Mouse (Mus musculus) cerebellum, adult (tissue): Measurements from ENCODE around the gene Chrna1.
A peak's percentile ranks its signal among the peaks of the same experiment; 100 is the strongest.
"Not testable (repeated sequence)": the region's sequence is repeated elsewhere in the genome, so short reads cannot be mapped to it uniquely, and the experiment has no call there.

Experiments
- ATAC-seq: cut with Nextera tagmentation; 2 replicates; pipeline ENCODE4 v1.9.2; 2017; ENCODE audit warnings: mild to moderate bottlenecking, moderate library complexity, mixed read lengths; ENCODE audit not compliant: insufficient number of reproducible peaks, low FRiP score, low TSS enrichment

Chrna1 gene

GRCm38 (mm10) chr2:73560899-73561664 is 19.1 kb downstream of the Chrna1 start:
- 0 out of 2 replicates have a peak, but pooled peaks have one; percentile 31 for ATAC-seq

- ATAC-seq: no peak
Measured at GRCm38 (mm10) chr2:73560445-73560844, 19.7 kb downstream of the Chrna1 start.

- no peak for ATAC-seq
Measured at GRCm38 (mm10) chr2:73557956-73558355, 22.2 kb downstream of the Chrna1 start.

- ATAC-seq: not testable (repeated sequence)
Measured at GRCm38 (mm10) chr2:73557061-73557460, 23.1 kb downstream of the Chrna1 start.

- no peak for ATAC-seq
Measured at GRCm38 (mm10) chr2:73554389-73554788, 25.7 kb downstream of the Chrna1 start.

GRCm38 (mm10) chr2:73552926-73553325 is 27.2 kb downstream of the Chrna1 start:
- ATAC-seq: no peak

- no peak for ATAC-seq
Measured at GRCm38 (mm10) chr2:73550725-73551124, 29.4 kb downstream of the Chrna1 start.

- no peak for ATAC-seq
Measured at GRCm38 (mm10) chr2:73548542-73548941, 31.6 kb downstream of the Chrna1 start.

- ATAC-seq: no peak
Measured at GRCm38 (mm10) chr2:73547256-73547655, 32.9 kb downstream of the Chrna1 start.

GRCm38 (mm10) chr2:73545556-73545955 is 34.6 kb downstream of the Chrna1 start:
- no peak for ATAC-seq

GRCm38 (mm10) chr2:73540450-73541162 is 39.5 kb downstream of the Chrna1 start:
- ATAC-seq: no peak

GRCm38 (mm10) chr2:73539697-73540096 is 40.4 kb downstream of the Chrna1 start:
- ATAC-seq: no peak

GRCm38 (mm10) chr2:73539141-73539540 is 41.0 kb downstream of the Chrna1 start:
- no peak for ATAC-seq

- ATAC-seq: no peak
Measured at GRCm38 (mm10) chr2:73538590-73538989, 41.5 kb downstream of the Chrna1 start.

GRCm38 (mm10) chr2:73536091-73536783 is 43.9 kb downstream of the Chrna1 start:
- ATAC-seq: no peak

GRCm38 (mm10) chr2:73534720-73535119 is 45.4 kb downstream of the Chrna1 start:
- no peak for ATAC-seq

GRCm38 (mm10) chr2:73530487-73530886 is 49.7 kb downstream of the Chrna1 start:
- no peak for ATAC-seq

GRCm38 (mm10) chr2:73529356-73530330 is 50.5 kb downstream of the Chrna1 start, which contains the start of gene Wipf1:
Gene Wipf1, minus strand, starts transcription at chr2:73529734.
- ATAC-seq: no peak

- no peak for ATAC-seq
Measured at GRCm38 (mm10) chr2:73528516-73529355, 51.4 kb downstream of the Chrna1 start.
